ENCODE assay signal across 8 mouse cellular contexts in genomic region chrX:38249640-38250351, GRCm38 (mm10). TPM values are rescaled to one million over a fixed set of nuclear protein-coding genes. Genes with fewer than 3 reads are reported as not detected.
DNase-seq lines count a peak whose midpoint lies in the region; ATAC-seq lines count a peak whose summit lies in the region.

No protein-coding gene starts in this region.

- no peaks in the 10 kb centered on the region for H3K9me3 ChIP-seq in intestine, embryonic 15.5 days
- no peaks in the 10 kb centered on the region for H3K9me3 ChIP-seq in liver, embryonic 13.5 days (replicated peaks)
- no peaks in the 10 kb centered on the region for H3K9me3 ChIP-seq in neural tube, embryonic 11.5 days (ENCODE audit: control insufficient read depth, low read length)

- H3K27me3 ChIP-seq in intestine, embryonic 15.5 days (replicated peaks), result no peaks in the 10 kb centered on the region
- H3K27me3 ChIP-seq in liver, embryonic 13.5 days, result peaks cover 27% of the 10 kb centered on the region
- H3K27me3 ChIP-seq in neural tube, embryonic 11.5 days (ENCODE audit: control insufficient read depth, insufficient read depth, low read length), result no peaks in the 10 kb centered on the region

- 26% methylated on average over 16 of the region's 16 CpGs for WGBS in intestine, embryonic 15.5 days
- WGBS in liver, embryonic 13.5 days (ENCODE audit: insufficient replicate concordance), result 21% methylated on average over 16 of the region's 16 CpGs
- 21% methylated on average over 15 of the region's 16 CpGs for WGBS in neural tube, embryonic 11.5 days

- no peak overlapping the region for H3K27ac ChIP-seq in intestine, embryonic 15.5 days
- no peak overlapping the region for H3K27ac ChIP-seq in liver, embryonic 13.5 days
- no peak overlapping the region for H3K27ac ChIP-seq in neural tube, embryonic 11.5 days (ENCODE audit: low read depth, low read length)

- H3K4me3 ChIP-seq in intestine, embryonic 15.5 days (replicated peaks), result no peak overlapping the region
- no peak overlapping the region for H3K4me3 ChIP-seq in liver, embryonic 13.5 days (replicated peaks)
- H3K4me3 ChIP-seq in neural tube, embryonic 11.5 days (ENCODE audit: low read depth, low read length), result no peak overlapping the region

- 0 out of 2 replicates have a peak, but pooled peaks cover 2% of the 10 kb centered on the region for H3K4me1 ChIP-seq in intestine, embryonic 15.5 days (replicated peaks)
- H3K4me1 ChIP-seq in liver, embryonic 13.5 days (replicated peaks), result no peaks in the 10 kb centered on the region
- H3K4me1 ChIP-seq in neural tube, embryonic 11.5 days (ENCODE audit: control insufficient read depth, insufficient read depth, low read length), result no peaks in the 10 kb centered on the region

- 0 out of 2 replicates have a peak overlapping the region, but pooled peaks have one; percentile 75 for H3K4me2 ChIP-seq in intestine, embryonic 15.5 days (replicated peaks)
- H3K4me2 ChIP-seq in liver, embryonic 13.5 days, result no peak overlapping the region
- peak overlapping the region; percentile 64; the same call in 1 of the 2 replicates for H3K4me2 ChIP-seq in neural tube, embryonic 11.5 days (ENCODE audit: low read depth)

- ATAC-seq in intestine, embryonic 15.5 days, result no peak
- ATAC-seq in liver, embryonic 13.5 days (ENCODE audit: low read depth), result no peak
- ATAC-seq in neural tube, embryonic 11.5 days (ENCODE audit: insufficient read depth, low FRiP score, low TSS enrichment), result no peak
- no peak for ATAC-seq in monocyte, adult 5-6 weeks (replicated peaks; ENCODE audit: insufficient number of reproducible peaks, low FRiP score, low TSS enrichment, poor library complexity, severe bottlenecking)

- no peak overlapping the region for H3K9ac ChIP-seq in intestine, embryonic 15.5 days
- H3K9ac ChIP-seq in liver, embryonic 13.5 days, result no peak overlapping the region
- H3K9ac ChIP-seq in neural tube, embryonic 11.5 days (ENCODE audit: low read length), result no peak overlapping the region

- no peaks in the 10 kb centered on the region for H3K36me3 ChIP-seq in intestine, embryonic 15.5 days
- no peaks in the 10 kb centered on the region for H3K36me3 ChIP-seq in liver, embryonic 13.5 days
- H3K36me3 ChIP-seq in neural tube, embryonic 11.5 days (ENCODE audit: control insufficient read depth, insufficient read depth, low read length), result no peaks in the 10 kb centered on the region

- DNase-seq in 416B (ENCODE audit: low read depth), result peak; percentile 51
- DNase-seq in ES-CJ7 (ENCODE audit: low read depth, low spot score), result peak; percentile 47
- peak; percentile 14 for DNase-seq in cerebellum, adult 9-11 months
- peak; percentile 32 to 36 for DNase-seq in frontal cortex, postnatal 36 days (ENCODE audit: low spot score in 2 of 2)
- DNase-seq in liver, embryonic 13.5 days, result peak; percentile 3
- DNase-seq in neural tube, embryonic 11.5 days (ENCODE audit: low spot score), result peak; percentile 66

RNA-seq across cellular contexts. Expression of gene Tmem255a, which starts 2.4 kb away (rescaled TPM):
- 25.5 and 30.6 TPM in 2 replicates for polyA plus RNA-seq in intestine, embryonic 15.5 days (2015; fragmentation: Nextera tagmentation; extraction: Ambion mirVana)
- polyA plus RNA-seq in liver, embryonic 13.5 days (2015; fragmentation: Nextera tagmentation; extraction: Ambion mirVana), result 2.0 and 3.1 TPM in 2 replicates
- polyA plus RNA-seq in neural tube, embryonic 11.5 days (2014; fragmentation: Nextera tagmentation; extraction: Ambion mirVana), result 28.1 and 28.8 TPM in 2 replicates
- not detected in 3 replicates for total RNA-seq in monocyte, adult 5-6 weeks (2017)

Comparison
In these comparisons a context has a peak if more than half of its experiments do, and no peak if none do; other contexts are left out.
1. DNase-seq: peak in every context shown above with its lines; median percentile 66 in neural tube, embryonic 11.5 days; 51 in 416B; 47 in ES-CJ7; 34 in frontal cortex, postnatal 36 days; 14 in cerebellum, adult 9-11 months; 3 in liver, embryonic 13.5 days.